Mouse (Mus musculus) right cerebral cortex, adult 2 months (tissue): ENCODE results near the gene Lrrn4.

Experiments
- DNase-seq, 2 experiments: peaks; one replicate each; pipeline ENCODE4 v3.0.0; 2021 to 2022; ENCODE audit warnings: low spot score in 2 of 2

Lrrn4 gene

GRCm38 (mm10) chr2:132880844-132881645 is at the start of gene Lrrn4:
Gene Lrrn4, minus strand, starts transcription at chr2:132880891.
- DNase-seq, result no peak

DNA sequence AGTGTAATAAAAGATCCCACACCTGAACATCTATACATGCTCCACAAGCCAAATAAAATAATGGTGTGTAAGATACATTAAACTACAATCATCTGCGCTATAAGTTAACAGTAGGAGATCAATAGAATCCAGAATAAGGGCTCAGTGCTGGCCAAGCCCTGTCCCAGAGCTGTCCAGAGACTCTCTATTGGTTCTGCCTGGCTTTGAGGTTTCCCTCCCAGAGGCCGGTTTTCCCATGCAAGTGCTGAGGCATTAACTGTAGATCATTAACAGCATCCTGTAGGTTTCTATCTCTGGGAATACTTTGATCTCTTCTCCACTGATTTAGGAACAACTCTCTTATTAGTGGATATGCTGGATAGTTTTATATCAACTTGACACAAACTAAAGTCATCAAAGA is 48.3 kb upstream of the Lrrn4 start:
- no peak for DNase-seq

- no peak for DNase-seq
Observed at GRCm38 (mm10) chr2:132927871-132928270, 47.2 kb upstream of the Lrrn4 start.

DNA sequence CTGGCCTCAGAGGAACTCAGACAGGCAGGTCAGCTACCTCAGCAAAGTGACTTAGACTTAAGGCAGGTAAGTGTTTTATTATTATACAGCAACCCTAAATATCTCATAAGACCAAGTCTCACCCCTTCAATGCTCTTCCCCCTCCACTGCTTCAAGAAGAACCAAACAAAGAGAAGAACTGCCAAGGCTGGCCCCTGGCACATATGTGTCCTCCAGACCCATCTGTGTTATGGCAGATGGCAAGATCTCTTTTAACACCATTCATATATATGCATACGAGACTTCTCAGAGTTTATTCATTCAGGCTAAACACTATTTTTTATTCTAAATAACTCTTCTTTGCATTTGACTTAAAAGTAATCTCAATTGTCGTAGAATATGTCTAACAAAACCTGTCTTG is 46.6 kb upstream of the Lrrn4 start:
- no peak for DNase-seq

DNA sequence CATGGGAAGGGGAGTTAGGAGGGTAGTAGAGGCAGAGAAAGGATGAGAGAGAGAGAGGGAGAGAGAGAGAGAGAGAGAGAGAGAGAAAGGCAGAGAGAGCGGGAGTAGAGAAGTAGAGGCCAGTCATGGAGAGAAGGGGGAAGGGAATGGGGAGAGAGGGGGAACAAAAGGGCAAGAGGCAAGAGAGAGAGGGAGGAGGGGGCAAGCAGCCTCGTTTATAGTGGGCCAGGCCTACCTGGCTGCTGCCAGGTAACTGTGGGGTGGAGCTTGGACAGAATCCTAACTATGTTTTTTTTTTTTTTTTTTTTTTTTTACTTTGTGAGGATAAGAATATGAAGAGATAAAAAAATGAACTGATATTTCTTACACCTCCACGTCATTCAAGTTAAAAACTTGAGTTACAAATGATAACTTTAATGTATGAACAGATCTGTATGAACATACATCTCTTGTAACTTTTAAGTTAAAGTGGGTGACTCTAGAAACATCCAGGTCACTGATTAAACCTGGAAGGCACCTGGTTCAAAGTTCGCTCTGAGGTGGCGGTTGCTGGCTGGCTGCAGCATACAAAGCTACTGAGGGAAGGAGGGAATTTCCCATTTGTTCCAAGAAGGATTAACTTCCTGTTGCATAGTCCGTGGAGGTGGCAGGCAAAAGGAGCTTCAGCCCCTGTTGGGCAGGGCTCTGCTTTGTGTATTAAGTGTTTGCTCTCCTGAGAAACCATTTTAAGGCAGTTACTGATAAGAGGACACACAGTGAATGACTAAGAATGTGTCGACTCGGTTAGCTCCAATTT is 42.8 kb upstream of the Lrrn4 start:
- DNase-seq, result no peak

GRCm38 (mm10) chr2:132922076-132922873 is 41.6 kb upstream of the Lrrn4 start:
- DNase-seq, result no peak

- DNase-seq, result peak in 1 of 2 experiments; percentile 15
Observed at GRCm38 (mm10) chr2:132914785-132915184, 34.1 kb upstream of the Lrrn4 start.

- DNase-seq, result peak; percentile 57 to 59
Observed at GRCm38 (mm10) chr2:132906763-132907162, 26.1 kb upstream of the Lrrn4 start.

GRCm38 (mm10) chr2:132904961-132905360 is 24.3 kb upstream of the Lrrn4 start:
- DNase-seq, result no peak

DNA sequence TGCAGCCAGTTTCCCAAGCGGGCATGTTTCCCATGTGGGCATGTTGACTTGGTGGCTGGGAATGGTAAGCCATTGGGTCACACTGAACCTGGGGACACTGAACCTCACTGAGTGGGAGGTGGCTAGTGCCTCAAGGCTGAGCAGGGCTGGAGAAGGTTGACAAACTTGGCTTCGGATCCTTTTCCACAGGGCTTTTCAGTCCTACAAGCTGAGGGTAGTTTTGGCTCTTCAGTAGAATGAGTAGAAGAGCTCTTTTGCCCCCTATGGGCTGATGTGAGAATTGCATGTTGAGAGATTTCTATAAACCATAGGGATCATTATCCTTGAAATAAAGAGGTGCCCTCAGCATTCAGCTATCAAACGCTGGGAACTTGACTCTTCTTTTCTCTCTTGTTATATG is 22.8 kb upstream of the Lrrn4 start:
- DNase-seq, result peak; percentile 61 to 69

- DNase-seq, result no peak
Observed at GRCm38 (mm10) chr2:132902056-132902455, 21.4 kb upstream of the Lrrn4 start.

DNA sequence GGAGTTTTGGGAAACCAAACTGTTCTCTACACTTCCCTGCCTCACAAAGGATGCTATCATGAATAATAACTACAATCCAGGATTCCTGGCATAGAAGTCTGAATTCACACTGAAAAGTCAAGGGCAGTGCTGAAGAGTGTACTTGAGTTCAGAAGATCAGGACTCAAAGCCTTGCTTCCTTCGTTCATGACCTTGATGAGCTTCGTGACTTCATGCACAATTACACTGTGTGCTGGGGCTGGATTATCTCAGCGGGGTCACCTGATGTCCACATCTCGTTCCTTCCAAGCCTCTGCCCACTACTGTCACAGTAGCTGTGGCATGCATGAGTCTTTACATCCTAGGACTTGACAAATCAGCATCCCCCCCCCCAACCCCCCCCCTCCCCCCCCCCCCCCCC is 20.9 kb upstream of the Lrrn4 start:
- DNase-seq, result no peak

DNA sequence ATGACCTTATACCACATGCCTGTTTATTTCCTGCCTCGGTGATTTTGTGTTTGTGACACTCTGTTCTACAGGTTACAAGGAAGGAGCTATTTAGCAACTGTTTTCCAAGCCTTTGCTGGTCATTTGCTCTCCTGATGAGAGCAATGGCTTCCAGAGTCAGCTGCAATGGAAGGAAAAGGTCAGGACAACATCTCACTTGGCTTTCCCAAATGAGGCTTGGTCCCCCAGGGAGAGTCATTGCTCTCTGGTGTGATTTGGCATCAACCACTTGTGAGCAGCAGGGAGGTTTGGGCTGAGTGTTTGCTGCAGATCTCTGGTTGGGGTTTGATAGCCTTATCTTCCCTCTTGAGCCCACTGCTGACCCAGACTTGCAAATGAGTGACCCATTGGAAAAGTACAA is 19.9 kb upstream of the Lrrn4 start:
- DNase-seq, result no peak

DNA sequence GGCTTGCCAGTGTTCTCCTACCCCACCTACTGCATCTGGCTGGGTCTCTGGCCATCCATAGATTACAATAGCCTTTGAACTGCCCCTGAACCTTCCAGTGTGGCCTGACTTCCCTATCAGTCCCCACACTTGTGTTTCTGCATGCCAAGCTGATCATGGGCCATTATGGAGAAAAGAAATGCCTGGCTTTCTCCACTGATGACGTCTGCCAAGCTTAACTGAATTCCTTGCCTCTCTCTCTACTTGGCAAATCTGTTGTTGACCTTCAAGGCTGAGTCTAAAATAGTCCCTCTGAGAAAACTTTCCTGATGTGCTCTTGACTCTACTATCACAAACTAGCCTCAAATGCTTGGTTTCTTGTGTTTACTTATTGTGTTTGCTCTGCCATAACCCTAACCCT is 17.5 kb upstream of the Lrrn4 start:
- no peak for DNase-seq

DNA sequence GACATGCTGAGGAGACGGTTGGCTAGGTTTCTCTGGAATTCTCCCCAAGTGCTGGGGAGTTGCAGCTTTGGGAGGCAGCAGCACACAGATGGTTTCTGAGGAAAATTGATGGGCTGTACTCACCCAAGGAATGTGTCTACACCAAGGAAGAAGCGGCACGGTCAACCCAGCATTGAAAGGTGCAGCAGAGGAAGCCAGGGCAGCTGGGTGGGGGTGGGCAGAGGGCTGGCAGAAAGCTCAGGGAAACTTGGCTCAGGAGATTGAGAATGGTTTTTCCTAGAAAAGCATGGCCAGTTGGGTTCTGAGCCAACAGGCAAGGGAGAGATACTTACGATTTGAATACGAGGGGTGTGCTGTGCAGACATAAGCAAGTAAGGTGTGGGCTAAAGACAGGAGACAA is 13.1 kb upstream of the Lrrn4 start:
- DNase-seq, result no peak

- DNase-seq, result no peak
Observed at GRCm38 (mm10) chr2:132885312-132885711, 4.6 kb upstream of the Lrrn4 start.

DNA sequence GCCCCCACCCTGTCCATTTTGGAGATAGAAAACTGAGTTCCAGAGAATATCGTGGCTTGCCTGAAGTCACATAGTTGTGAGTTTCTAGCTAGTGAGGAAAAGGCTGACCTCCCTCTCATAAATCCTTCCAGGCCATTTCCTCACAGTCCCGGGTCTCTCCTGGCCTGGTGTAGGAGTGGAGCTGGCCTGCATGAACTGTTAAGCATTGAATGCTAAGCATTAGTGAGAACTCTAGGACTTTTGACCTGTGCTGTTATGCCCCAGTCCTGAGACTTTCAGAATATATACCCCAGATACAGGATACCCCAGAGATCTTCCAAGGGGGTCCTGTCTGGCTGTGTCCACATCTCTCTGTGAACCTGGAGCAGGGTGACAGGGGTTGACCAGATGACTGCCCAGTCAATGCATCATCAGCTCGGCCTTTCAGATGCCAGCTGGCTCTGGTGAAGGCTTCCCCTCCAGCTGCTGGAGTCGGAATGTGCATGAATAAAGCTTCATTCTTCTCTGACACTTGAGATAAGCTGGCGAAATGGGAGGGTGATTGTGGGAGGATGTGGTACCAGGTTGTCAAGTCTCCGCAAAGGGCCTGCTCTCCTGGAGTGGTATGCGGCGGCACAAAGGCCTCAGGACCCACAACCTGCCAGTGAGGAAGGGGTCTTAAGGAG is 3.7 kb upstream of the Lrrn4 start:
- DNase-seq, result no peak

GRCm38 (mm10) chr2:132879261-132880044 is 1.2 kb downstream of the Lrrn4 start:
- DNase-seq, result peak in 1 of 2 experiments; percentile 24

DNA sequence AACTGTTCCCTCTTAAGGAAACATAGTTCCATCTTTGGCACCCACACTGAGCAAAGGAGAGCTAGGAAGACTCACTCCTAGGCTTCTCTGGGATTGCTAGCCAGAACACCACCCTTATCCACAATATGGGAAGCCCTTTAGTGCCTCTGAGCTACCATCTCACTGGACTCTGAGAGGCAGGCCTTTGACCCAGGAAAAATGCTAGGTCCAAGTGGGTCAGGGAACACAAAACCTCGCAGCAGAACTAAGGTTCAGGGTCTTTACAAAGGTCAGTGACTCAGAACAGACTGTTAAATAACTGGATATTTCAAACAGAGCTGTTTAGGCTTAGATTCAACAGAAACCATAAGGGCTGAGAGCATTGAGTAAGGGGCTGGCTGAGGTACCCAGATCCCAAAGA is 3.7 kb downstream of the Lrrn4 start:
- no peak for DNase-seq

DNA sequence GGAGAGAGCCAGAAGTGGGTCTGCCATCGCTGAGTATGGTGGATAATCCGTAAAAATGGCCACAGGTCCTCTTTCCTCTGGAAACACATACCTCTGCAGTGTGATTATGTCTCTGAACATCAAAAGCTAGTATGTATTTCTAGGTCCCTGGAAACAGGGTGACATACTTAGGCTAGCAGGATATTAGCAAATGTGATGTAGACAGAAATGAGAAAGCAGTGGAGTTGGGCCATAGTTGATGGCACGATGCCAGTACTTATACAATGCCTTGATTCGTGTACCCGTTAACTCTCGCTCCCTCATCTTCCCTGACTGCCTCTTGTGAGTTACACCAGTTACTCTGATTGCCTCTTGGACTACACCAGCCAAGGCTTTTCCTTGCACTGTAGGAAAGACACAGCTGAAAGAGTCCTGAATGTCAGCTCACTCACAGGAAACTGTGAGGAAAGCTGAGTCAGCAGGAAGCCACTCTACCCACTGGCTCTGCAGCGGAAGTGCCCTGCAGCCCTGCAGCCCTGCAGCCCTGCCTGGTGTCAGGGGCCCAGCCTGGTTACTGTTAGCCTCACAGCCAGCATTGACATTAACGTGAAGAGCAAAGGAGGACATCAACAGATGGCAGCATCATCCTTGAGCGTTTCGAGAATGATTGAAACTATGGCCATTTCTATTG is 6.9 kb downstream of the Lrrn4 start:
- DNase-seq, result no peak
